Mouse (Mus musculus) urinary bladder, adult 18-20 months (tissue): ENCODE data around the gene Ccl12.

Experiments
- DNase-seq, 2 experiments: peaks; one replicate each; pipeline ENCODE4 v3.0.0; 2022; ENCODE audit warnings: low spot score in 2 of 2, mixed read lengths in 2 of 2

Ccl12 gene

GRCm38 (mm10) chr11:82101529-82101928, at the start of gene Ccl12:
Ccl12 (plus strand) TSS chr11:82101845.
- DNase-seq, result no peak

- no peak for DNase-seq
Measured at GRCm38 (mm10) chr11:82053849-82054248, 47.8 kb upstream of the Ccl12 start.

GRCm38 (mm10) chr11:82057646-82058045, 44.0 kb upstream of the Ccl12 start, which contains the start of gene Ccl11:
Ccl11 (plus strand) TSS chr11:82057823.
- DNase-seq, result no peak

- no peak for DNase-seq
Measured at GRCm38 (mm10) chr11:82062226-82062625, 39.4 kb upstream of the Ccl12 start.

GRCm38 (mm10) chr11:82063454-82063853, 38.2 kb upstream of the Ccl12 start:
- no peak for DNase-seq

- no peak for DNase-seq
Measured at GRCm38 (mm10) chr11:82066953-82067571, 34.6 kb upstream of the Ccl12 start.

GRCm38 (mm10) chr11:82071076-82071475, 30.6 kb upstream of the Ccl12 start:
- no peak for DNase-seq

- DNase-seq, result no peak
Measured at GRCm38 (mm10) chr11:82072374-82072773, 29.3 kb upstream of the Ccl12 start.

- no peak for DNase-seq
Measured at GRCm38 (mm10) chr11:82072984-82073383, 28.7 kb upstream of the Ccl12 start.

- no peak for DNase-seq
Measured at GRCm38 (mm10) chr11:82073686-82074085, 28.0 kb upstream of the Ccl12 start.

GRCm38 (mm10) chr11:82077031-82077430, 24.6 kb upstream of the Ccl12 start:
- DNase-seq, result no peak

GRCm38 (mm10) chr11:82078136-82078730, 23.4 kb upstream of the Ccl12 start:
- no peak for DNase-seq

- DNase-seq, result no peak
Measured at GRCm38 (mm10) chr11:82080865-82081264, 20.8 kb upstream of the Ccl12 start.

- DNase-seq, result no peak
Measured at GRCm38 (mm10) chr11:82084360-82084759, 17.3 kb upstream of the Ccl12 start.

GRCm38 (mm10) chr11:82099511-82100323, 1.9 kb upstream of the Ccl12 start:
- no peak for DNase-seq

GRCm38 (mm10) chr11:82101087-82101486, 558 bp upstream of the Ccl12 start:
- DNase-seq, result no peak

- no peak for DNase-seq
Measured at GRCm38 (mm10) chr11:82109611-82110010, 8.0 kb downstream of the Ccl12 start.

GRCm38 (mm10) chr11:82110372-82111248, 9.0 kb downstream of the Ccl12 start:
- DNase-seq, result no peak

GRCm38 (mm10) chr11:82114885-82115284, 13.2 kb downstream of the Ccl12 start, which contains the start of gene Ccl8:
Ccl8 (plus strand) TSS chr11:82115185.
- no peak for DNase-seq

GRCm38 (mm10) chr11:82116041-82116440, 14.4 kb downstream of the Ccl12 start:
- no peak for DNase-seq

GRCm38 (mm10) chr11:82132977-82133376, 31.3 kb downstream of the Ccl12 start:
- no peak for DNase-seq

GRCm38 (mm10) chr11:82136196-82136595, 34.6 kb downstream of the Ccl12 start:
- DNase-seq, result no peak
